Mouse (Mus musculus): Measurements from ENCODE around the gene Dennd4a. TPM values are rescaled to one million over a fixed set of nuclear protein-coding genes. Genes with fewer than 3 reads are reported as not detected.

Gene Dennd4a
- polyA plus RNA-seq, 1 experiment from 2014 or later: 9.2 TPM

DNA sequence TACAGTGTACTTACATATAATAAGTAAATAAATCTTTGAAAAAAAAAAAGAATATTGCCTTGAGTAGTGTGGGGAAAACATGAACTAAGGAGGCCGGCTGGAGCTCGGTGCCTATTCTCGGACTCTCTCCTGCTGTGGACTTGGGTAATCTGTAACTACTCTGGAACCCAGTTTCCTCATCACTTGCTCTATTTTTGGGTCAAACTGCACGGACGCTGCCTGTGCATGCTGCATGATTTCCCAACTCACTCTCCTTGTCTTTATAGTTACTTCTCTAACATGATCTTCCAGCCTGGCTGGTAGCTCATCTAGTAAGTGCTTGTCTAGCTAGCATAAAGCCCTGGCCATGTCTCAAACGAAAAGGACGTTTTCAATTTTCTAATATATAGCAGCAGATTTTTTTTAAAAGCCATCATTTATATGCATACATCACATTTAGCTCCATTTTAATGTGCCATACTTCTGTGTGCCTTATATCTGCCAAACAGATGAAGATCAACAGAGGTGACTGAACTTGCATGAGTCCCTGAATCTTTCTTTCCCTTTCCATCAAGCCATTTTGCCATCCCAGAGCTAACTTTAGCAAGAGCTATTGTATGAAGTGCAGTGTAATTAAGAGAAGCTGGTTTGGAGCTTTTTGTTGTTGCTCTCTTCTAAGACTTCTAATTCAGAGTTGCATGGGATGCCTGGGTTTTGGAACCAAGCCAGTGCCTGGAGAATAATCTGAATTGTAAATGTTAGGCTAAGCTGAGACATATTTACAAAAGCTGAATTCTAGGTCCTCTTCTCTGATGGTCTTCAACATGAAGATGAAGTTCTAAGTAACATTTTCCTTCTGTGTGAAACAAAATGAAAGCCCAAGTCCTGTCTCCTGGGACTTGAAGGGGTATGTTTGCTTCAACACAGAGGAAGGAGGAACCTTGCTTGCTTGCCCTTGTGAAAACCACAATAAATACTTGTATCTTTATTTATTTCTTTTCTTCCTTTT lies 20.2 kb upstream of the Dennd4a start:
- H3K4me3 ChIP-seq (replicated peaks): no peak overlapping the region
- WGBS: 82% methylated on average over 7 of the region's 7 CpGs
- H3K9ac ChIP-seq (replicated peaks): no peak overlapping the region
- H3K27me3 ChIP-seq: no peaks in the 10 kb centered on the region
- 0 out of 2 replicates have a peak, but pooled peaks cover 3% of the 10 kb centered on the region for H3K4me1 ChIP-seq (replicated peaks)
- H3K27ac ChIP-seq: no peak overlapping the region
- H3K4me2 ChIP-seq: no peak overlapping the region
- H3K36me3 ChIP-seq: no peaks in the 10 kb centered on the region
- no peak for ATAC-seq (ENCODE audit: insufficient number of reproducible peaks, insufficient read depth, low FRiP score, low TSS enrichment, low read depth)
- H3K9me3 ChIP-seq: no peaks in the 10 kb centered on the region

GRCm38 (mm10) chr9:64791676-64792075 lies 19.5 kb upstream of the Dennd4a start:
- no peak for ATAC-seq (ENCODE audit: insufficient number of reproducible peaks, insufficient read depth, low FRiP score, low TSS enrichment, low read depth)
- H3K9ac ChIP-seq (replicated peaks): no peak overlapping the region
- H3K4me2 ChIP-seq: no peak overlapping the region
- H3K27me3 ChIP-seq: no peaks in the 10 kb centered on the region
- WGBS: 83% methylated on average over 1 of the region's 1 CpGs
- no peaks in the 10 kb centered on the region for H3K36me3 ChIP-seq
- H3K27ac ChIP-seq: no peak overlapping the region
- 0 out of 2 replicates have a peak, but pooled peaks cover 3% of the 10 kb centered on the region for H3K4me1 ChIP-seq (replicated peaks)
- H3K9me3 ChIP-seq: no peaks in the 10 kb centered on the region
- no peak overlapping the region for H3K4me3 ChIP-seq (replicated peaks)

- H3K4me2 ChIP-seq: no peak overlapping the region
- H3K27me3 ChIP-seq: no peaks in the 10 kb centered on the region
- H3K9me3 ChIP-seq: no peaks in the 10 kb centered on the region
- H3K27ac ChIP-seq: no peak overlapping the region
- 0 out of 2 replicates have a peak, but pooled peaks cover 3% of the 10 kb centered on the region for H3K4me1 ChIP-seq (replicated peaks)
- H3K9ac ChIP-seq (replicated peaks): no peak overlapping the region
- no peaks in the 10 kb centered on the region for H3K36me3 ChIP-seq
- no peak for ATAC-seq (ENCODE audit: insufficient number of reproducible peaks, insufficient read depth, low FRiP score, low TSS enrichment, low read depth)
- WGBS: 72% methylated on average over 10 of the region's 10 CpGs
- H3K4me3 ChIP-seq (replicated peaks): no peak overlapping the region
These were observed 18.5 kb upstream of the Dennd4a start for GRCm38 (mm10) chr9:64792379-64793274.

DNA sequence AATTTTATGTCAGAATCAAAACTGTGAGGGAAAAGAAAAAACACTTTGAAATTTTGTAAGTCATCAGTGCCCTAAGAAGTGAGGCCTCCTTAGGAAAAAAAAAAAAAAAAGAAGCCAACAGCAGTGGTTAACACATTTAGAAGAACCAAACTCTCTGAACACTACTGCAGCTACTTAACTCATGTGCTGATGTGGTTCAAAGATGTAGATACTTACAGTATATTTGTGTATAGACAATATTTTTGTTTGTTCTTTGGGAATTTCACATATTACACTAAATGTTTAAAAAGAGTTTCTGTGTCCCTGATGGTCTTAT lies 17.9 kb upstream of the Dennd4a start:
- Histone ChIP-seq H3K4me3 (replicated peaks) (no peak overlapping the region), H3K4me1 (replicated peaks) (0 out of 2 replicates have a peak, but pooled peaks cover 3% of the 10 kb centered on the region), H3K27ac (no peak overlapping the region), H3K9me3 (no peaks in the 10 kb centered on the region), H3K9ac (replicated peaks) (no peak overlapping the region), H3K36me3 (no peaks in the 10 kb centered on the region), H3K4me2 (no peak overlapping the region), H3K27me3 (no peaks in the 10 kb centered on the region)
- no peak for ATAC-seq (ENCODE audit: insufficient number of reproducible peaks, insufficient read depth, low FRiP score, low TSS enrichment, low read depth)

- Histone ChIP-seq H3K4me1 (replicated peaks) (0 out of 2 replicates have a peak, but pooled peaks cover 3% of the 10 kb centered on the region), H3K9me3 (no peaks in the 10 kb centered on the region), H3K27me3 (no peaks in the 10 kb centered on the region), H3K4me2 (no peak overlapping the region), H3K27ac (0 out of 2 replicates have a peak overlapping the region, but pooled peaks have one; percentile 25), H3K4me3 (replicated peaks) (no peak overlapping the region), H3K9ac (replicated peaks) (no peak overlapping the region), H3K36me3 (no peaks in the 10 kb centered on the region)
- 65% methylated on average over 3 of the region's 3 CpGs for WGBS
- ATAC-seq (ENCODE audit: insufficient number of reproducible peaks, insufficient read depth, low FRiP score, low TSS enrichment, low read depth): no peak
These were observed 17.3 kb upstream of the Dennd4a start for GRCm38 (mm10) chr9:64793794-64794193.

GRCm38 (mm10) chr9:64794448-64795420 lies 16.4 kb upstream of the Dennd4a start:
- ATAC-seq (ENCODE audit: insufficient number of reproducible peaks, insufficient read depth, low FRiP score, low TSS enrichment, low read depth): no peak
- H3K27ac ChIP-seq: 0 out of 2 replicates have a peak overlapping the region, but pooled peaks have one; percentile 25
- H3K9ac ChIP-seq (replicated peaks): no peak overlapping the region
- H3K4me1 ChIP-seq (replicated peaks): 0 out of 2 replicates have a peak, but pooled peaks cover 3% of the 10 kb centered on the region
- H3K4me3 ChIP-seq (replicated peaks): no peak overlapping the region
- WGBS: 46% methylated on average over 6 of the region's 6 CpGs
- H3K9me3 ChIP-seq: no peaks in the 10 kb centered on the region
- no peaks in the 10 kb centered on the region for H3K36me3 ChIP-seq
- H3K4me2 ChIP-seq: no peak overlapping the region
- no peaks in the 10 kb centered on the region for H3K27me3 ChIP-seq

- Histone ChIP-seq H3K9me3 (0 out of 2 replicates have a peak, but pooled peaks cover 1% of the 10 kb centered on the region), H3K9ac (replicated peaks) (no peak overlapping the region), H3K27me3 (no peaks in the 10 kb centered on the region), H3K4me3 (replicated peaks) (no peak overlapping the region), H3K4me2 (no peak overlapping the region), H3K4me1 (replicated peaks) (0 out of 2 replicates have a peak, but pooled peaks cover 3% of the 10 kb centered on the region), H3K36me3 (no peaks in the 10 kb centered on the region), H3K27ac (no peak overlapping the region)
- ATAC-seq (ENCODE audit: insufficient number of reproducible peaks, insufficient read depth, low FRiP score, low TSS enrichment, low read depth): no peak
- WGBS: 58% methylated on average over 3 of the region's 3 CpGs
These were observed 15.1 kb upstream of the Dennd4a start for GRCm38 (mm10) chr9:64795846-64796615.

DNA sequence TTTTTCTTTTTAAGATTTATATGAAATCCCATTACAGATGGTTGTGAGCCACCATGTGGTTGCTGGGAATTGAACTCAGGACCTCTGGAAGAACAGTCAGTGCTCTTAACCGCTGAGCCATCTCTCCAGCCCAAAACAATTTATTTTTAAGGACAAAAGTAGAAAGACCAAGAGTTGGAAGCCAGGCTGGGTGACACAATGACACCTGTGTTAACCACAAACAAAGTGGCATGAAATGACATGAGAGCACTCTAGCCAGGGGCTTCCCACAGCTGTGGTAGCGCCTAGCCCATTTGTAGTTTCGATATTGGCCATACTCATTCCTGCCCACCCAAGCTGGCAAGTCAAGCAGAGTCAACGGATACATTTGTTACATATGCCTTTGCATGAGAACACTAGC lies 13.7 kb upstream of the Dennd4a start:
- Histone ChIP-seq H3K27ac (no peak overlapping the region), H3K9ac (replicated peaks) (no peak overlapping the region), H3K4me3 (replicated peaks) (no peak overlapping the region), H3K27me3 (no peaks in the 10 kb centered on the region), H3K9me3 (0 out of 2 replicates have a peak, but pooled peaks cover 3% of the 10 kb centered on the region), H3K4me1 (replicated peaks) (0 out of 2 replicates have a peak, but pooled peaks cover 3% of the 10 kb centered on the region), H3K4me2 (no peak overlapping the region), H3K36me3 (no peaks in the 10 kb centered on the region)
- ATAC-seq (ENCODE audit: insufficient number of reproducible peaks, insufficient read depth, low FRiP score, low TSS enrichment, low read depth): no peak
- 86% methylated on average over 4 of the region's 4 CpGs for WGBS

DNA sequence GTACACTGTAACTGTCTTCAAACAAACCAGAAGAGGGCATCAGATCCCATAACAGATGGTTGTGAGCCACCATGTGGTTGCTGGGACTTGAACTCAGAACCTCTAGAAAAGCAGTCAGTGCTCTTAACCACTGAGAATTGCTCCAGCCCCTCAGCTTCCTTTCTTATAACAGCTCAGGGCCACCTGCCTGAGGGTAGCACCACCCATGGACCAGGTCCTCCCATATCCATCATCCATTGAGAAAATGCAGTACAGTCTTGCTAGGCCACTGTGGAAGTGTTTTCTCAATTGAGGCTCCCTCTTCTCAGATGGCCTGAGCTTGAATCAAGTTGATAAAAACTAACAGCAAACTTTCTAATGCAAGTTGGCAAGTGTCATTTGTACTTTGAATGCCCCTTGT lies 13.0 kb upstream of the Dennd4a start:
- Histone ChIP-seq H3K4me3 (replicated peaks) (no peak overlapping the region), H3K27ac (no peak overlapping the region), H3K4me2 (no peak overlapping the region), H3K27me3 (no peaks in the 10 kb centered on the region), H3K4me1 (replicated peaks) (0 out of 2 replicates have a peak, but pooled peaks cover 3% of the 10 kb centered on the region), H3K36me3 (no peaks in the 10 kb centered on the region), H3K9ac (replicated peaks) (no peak overlapping the region), H3K9me3 (0 out of 2 replicates have a peak, but pooled peaks cover 3% of the 10 kb centered on the region)
- no peak for ATAC-seq (ENCODE audit: insufficient number of reproducible peaks, insufficient read depth, low FRiP score, low TSS enrichment, low read depth)

GRCm38 (mm10) chr9:64798859-64799258 lies 12.3 kb upstream of the Dennd4a start:
- no peaks in the 10 kb centered on the region for H3K27me3 ChIP-seq
- 0 out of 2 replicates have a peak, but pooled peaks cover 3% of the 10 kb centered on the region for H3K4me1 ChIP-seq (replicated peaks)
- 0 out of 2 replicates have a peak, but pooled peaks cover 3% of the 10 kb centered on the region for H3K9me3 ChIP-seq
- H3K27ac ChIP-seq: no peak overlapping the region
- no peak overlapping the region for H3K4me2 ChIP-seq
- no peak overlapping the region for H3K4me3 ChIP-seq (replicated peaks)
- no peaks in the 10 kb centered on the region for H3K36me3 ChIP-seq
- 65% methylated on average over 2 of the region's 2 CpGs for WGBS
- no peak overlapping the region for H3K9ac ChIP-seq (replicated peaks)
- no peak for ATAC-seq (ENCODE audit: insufficient number of reproducible peaks, insufficient read depth, low FRiP score, low TSS enrichment, low read depth)

Data from limb, embryonic 12.5 days (tissue).